Mouse (Mus musculus) liver, adult 2 months (tissue): ENCODE results near the gene Eepd1.

Experiments
- CTCF ChIP-seq: fragments of 200-500 bp; IDR thresholded peaks from 2 replicates; pipeline ENCODE4 v1.5.1; 2011; ENCODE audit warnings: low read depth, low read length, control low read depth
- POLR2A ChIP-seq: fragments of 200-500 bp; IDR thresholded peaks from 2 replicates; pipeline ENCODE4 v1.6.1; 2011; ENCODE audit warnings: low read length, control low read depth; ENCODE audit not compliant: insufficient read depth; ENCODE audit errors: extremely low read depth

- TF ChIP-seq CTCF (no peak), POLR2A (no peak)
Observed at GRCm38 (mm10) chr9:25592355-25592955, 111.1 kb downstream of the Eepd1 start.
